Mouse (Mus musculus): ENCODE data around the gene AI661453.

The AI661453 gene

GRCm38 (mm10) chr17:47467659-47468058, 31.2 kb downstream of the AI661453 start:
- DNase-seq (ENCODE audit: low spot score), result no peak

GRCm38 (mm10) chr17:47468063-47468462, 31.6 kb downstream of the AI661453 start:
- DNase-seq (ENCODE audit: low spot score), result no peak

GRCm38 (mm10) chr17:47468466-47468865, 32.1 kb downstream of the AI661453 start:
- DNase-seq (ENCODE audit: low spot score), result no peak

- DNase-seq (ENCODE audit: low spot score), result no peak
Measured at GRCm38 (mm10) chr17:47469642-47470041, 33.2 kb downstream of the AI661453 start.

- no peak for DNase-seq (ENCODE audit: low spot score)
Measured at GRCm38 (mm10) chr17:47470121-47470520, 33.7 kb downstream of the AI661453 start.

- no peak for DNase-seq (ENCODE audit: low spot score)
Measured at GRCm38 (mm10) chr17:47470686-47471085, 34.3 kb downstream of the AI661453 start.

GRCm38 (mm10) chr17:47472435-47473350, 36.3 kb downstream of the AI661453 start:
- no peak for DNase-seq (ENCODE audit: low spot score)

- no peak for DNase-seq (ENCODE audit: low spot score)
Measured at GRCm38 (mm10) chr17:47473434-47473974, 37.1 kb downstream of the AI661453 start.

- DNase-seq (ENCODE audit: low spot score), result no peak
Measured at GRCm38 (mm10) chr17:47474250-47474649, 37.8 kb downstream of the AI661453 start.

GRCm38 (mm10) chr17:47475181-47475580, 38.8 kb downstream of the AI661453 start:
- DNase-seq (ENCODE audit: low spot score), result no peak

- no peak for DNase-seq (ENCODE audit: low spot score)
Measured at GRCm38 (mm10) chr17:47475714-47476113, 39.3 kb downstream of the AI661453 start.

- no peak for DNase-seq (ENCODE audit: low spot score)
Measured at GRCm38 (mm10) chr17:47479887-47480286, 43.5 kb downstream of the AI661453 start.

- DNase-seq (ENCODE audit: low spot score), result no peak
Measured at GRCm38 (mm10) chr17:47482401-47482800, 46.0 kb downstream of the AI661453 start.

GRCm38 (mm10) chr17:47484241-47484921, 48.0 kb downstream of the AI661453 start:
- peak; percentile 48 for DNase-seq (ENCODE audit: low spot score)

- DNase-seq (ENCODE audit: low spot score), result no peak
Measured at GRCm38 (mm10) chr17:47484993-47485392, 48.6 kb downstream of the AI661453 start.

GRCm38 (mm10) chr17:47485791-47486190, 49.4 kb downstream of the AI661453 start:
- DNase-seq (ENCODE audit: low spot score), result no peak

GRCm38 (mm10) chr17:47490791-47491190, 54.4 kb downstream of the AI661453 start:
- no peak for DNase-seq (ENCODE audit: low spot score)

- DNase-seq (ENCODE audit: low spot score), result no peak
Measured at GRCm38 (mm10) chr17:47492731-47493130, 56.3 kb downstream of the AI661453 start.

GRCm38 (mm10) chr17:47493653-47494052, 57.2 kb downstream of the AI661453 start:
- DNase-seq (ENCODE audit: low spot score), result no peak

GRCm38 (mm10) chr17:47494132-47494531, 57.7 kb downstream of the AI661453 start:
- DNase-seq (ENCODE audit: low spot score), result no peak

GRCm38 (mm10) chr17:47501531-47501930, 65.1 kb downstream of the AI661453 start:
- no peak for DNase-seq (ENCODE audit: low spot score)

- peak; percentile 85 for DNase-seq (ENCODE audit: low spot score)
Measured at GRCm38 (mm10) chr17:47501946-47502706, 65.7 kb downstream of the AI661453 start, which contains the start of gene Taf8. Taf8 (minus strand) TSS chr17:47502292.

Measured in ovary, adult 18-20 months (tissue).